Mouse (Mus musculus) lung, embryonic 15.5 days (tissue): ENCODE measurements around the gene Rnls. TPM values are rescaled to one million over a fixed set of nuclear protein-coding genes. Genes with fewer than 3 reads are reported as not detected.

Source experiments
- ATAC-seq: fragments of 200-750 bp; cut with Nextera tagmentation; 2 replicates; pipeline ENCODE4 v1.8.0; 2017; ENCODE audit warnings: moderate number of reproducible peaks, borderline replicate concordance; ENCODE audit not compliant: low FRiP score, low TSS enrichment; ENCODE audit errors: extremely low read depth
- H3K27ac ChIP-seq: fragments of 300-500 bp; sonication (generic); 2 replicates; pipeline ENCODE4 v1.5.1; 2015; ENCODE audit warnings: moderate library complexity, mild to moderate bottlenecking, inconsistent platforms
- H3K27me3 ChIP-seq: fragments of 300-500 bp; sonication (generic); 2 replicates; pipeline ENCODE4 v1.6.1; 2015; ENCODE audit warnings: inconsistent platforms
- H3K36me3 ChIP-seq: fragments of 300-500 bp; sonication (generic); 2 replicates; pipeline ENCODE4 v1.6.1; 2015; ENCODE audit warnings: inconsistent platforms
- H3K4me1 ChIP-seq: fragments of 300-500 bp; sonication (generic); 2 replicates; pipeline ENCODE4 v1.6.1; 2015; ENCODE audit warnings: inconsistent platforms
- H3K4me2 ChIP-seq: fragments of 300-500 bp; sonication (generic); 2 replicates; pipeline ENCODE4 v1.6.1; 2015; ENCODE audit warnings: inconsistent platforms, mild to moderate bottlenecking, moderate library complexity
- H3K4me3 ChIP-seq: fragments of 300-500 bp; sonication (generic); 2 replicates; pipeline ENCODE4 v1.5.1; 2015; ENCODE audit warnings: mild to moderate bottlenecking, inconsistent platforms
- H3K9ac ChIP-seq: fragments of 300-500 bp; sonication (generic); 2 replicates; pipeline ENCODE4 v1.6.1; 2015; ENCODE audit warnings: inconsistent platforms
- H3K9me3 ChIP-seq: fragments of 300-500 bp; sonication (generic); 2 replicates; pipeline ENCODE4 v1.6.1; 2016; ENCODE audit warnings: inconsistent platforms
- WGBS: fragments of 180-500 bp; shearing (Covaris S2); methylation state at CpG from one replicate; pipeline ENCODE4 v1.1.7; 2015; 5-methylcytosine and 5-hydroxymethylcytosine counted together
- polyA plus RNA-seq: library from polyadenylated mRNA; unstranded; fragments of >200 nt; fragmentation: Nextera tagmentation; extraction: Ambion mirVana; gene quantifications from 2 replicates; pipeline ENCODE4 v1.2.1, GENCODE M21; 2015

Rnls gene
- polyA plus RNA-seq, 1 experiment from 2014 or later, result 6.5 TPM

DNA sequence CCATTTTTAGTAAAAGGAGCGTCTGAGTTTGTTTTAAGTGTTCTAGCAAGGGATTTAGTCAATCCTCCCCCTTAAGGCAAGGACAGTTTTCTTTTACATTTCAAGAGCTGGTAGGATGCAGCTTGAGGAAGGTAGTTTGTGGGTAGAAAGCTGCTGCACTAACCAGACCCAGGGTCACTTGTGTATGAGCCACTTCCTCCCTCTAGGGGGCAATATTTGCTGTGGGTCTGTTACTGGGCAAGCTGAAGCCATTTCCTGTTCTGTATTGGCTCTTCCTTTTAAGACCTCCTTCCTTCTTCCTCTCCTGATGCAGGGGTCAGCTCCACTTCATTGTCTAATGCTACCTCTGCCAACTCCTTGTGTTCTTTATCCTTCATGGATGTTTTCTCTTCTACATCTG, 273.2 kb downstream of the Rnls start:
- ATAC-seq, result no peak
- Histone ChIP-seq H3K4me1 (0 out of 2 replicates have a peak, but pooled peaks cover 2% of the 10 kb centered on the region), H3K4me3 (no peak overlapping the region), H3K27ac (no peak overlapping the region), H3K36me3 (no peaks in the 10 kb centered on the region), H3K27me3 (no peaks in the 10 kb centered on the region), H3K9ac (no peak overlapping the region), H3K9me3 (no peaks in the 10 kb centered on the region), H3K4me2 (no peak overlapping the region)
- WGBS, result 83% methylated on average over 1 of the region's 1 CpGs

- H3K9me3 ChIP-seq, result no peaks in the 10 kb centered on the region
- H3K4me3 ChIP-seq, result no peak overlapping the region
- no peak for ATAC-seq
- 76% methylated on average over 8 of the region's 8 CpGs for WGBS
- H3K36me3 ChIP-seq, result no peaks in the 10 kb centered on the region
- H3K9ac ChIP-seq, result no peak overlapping the region
- no peak overlapping the region for H3K4me2 ChIP-seq
- no peak overlapping the region for H3K27ac ChIP-seq
- no peaks in the 10 kb centered on the region for H3K27me3 ChIP-seq
- 0 out of 2 replicates have a peak, but pooled peaks cover 6% of the 10 kb centered on the region for H3K4me1 ChIP-seq
These were observed 277.3 kb downstream of the Rnls start for GRCm38 (mm10) chr19:33114631-33115295.

- no peaks in the 10 kb centered on the region for H3K9me3 ChIP-seq
- H3K4me3 ChIP-seq, result no peak overlapping the region
- H3K4me1 ChIP-seq, result 0 out of 2 replicates have a peak, but pooled peaks cover 6% of the 10 kb centered on the region
- H3K36me3 ChIP-seq, result no peaks in the 10 kb centered on the region
- no peaks in the 10 kb centered on the region for H3K27me3 ChIP-seq
- H3K4me2 ChIP-seq, result no peak overlapping the region
- ATAC-seq, result 0 out of 2 replicates have a peak, but pooled peaks have one; percentile 32
- 45% methylated on average over 7 of the region's 7 CpGs for WGBS
- no peak overlapping the region for H3K9ac ChIP-seq
- H3K27ac ChIP-seq, result peak overlapping the region; percentile 66
These were observed 278.3 kb downstream of the Rnls start for GRCm38 (mm10) chr19:33113746-33114145.

- peak; percentile 2; the same call in 1 of the 2 replicates for ATAC-seq
- H3K36me3 ChIP-seq, result no peaks in the 10 kb centered on the region
- peak overlapping the region; percentile 72 for H3K27ac ChIP-seq
These were observed 281.7 kb downstream of the Rnls start for GRCm38 (mm10) chr19:33110404-33110803.

DNA sequence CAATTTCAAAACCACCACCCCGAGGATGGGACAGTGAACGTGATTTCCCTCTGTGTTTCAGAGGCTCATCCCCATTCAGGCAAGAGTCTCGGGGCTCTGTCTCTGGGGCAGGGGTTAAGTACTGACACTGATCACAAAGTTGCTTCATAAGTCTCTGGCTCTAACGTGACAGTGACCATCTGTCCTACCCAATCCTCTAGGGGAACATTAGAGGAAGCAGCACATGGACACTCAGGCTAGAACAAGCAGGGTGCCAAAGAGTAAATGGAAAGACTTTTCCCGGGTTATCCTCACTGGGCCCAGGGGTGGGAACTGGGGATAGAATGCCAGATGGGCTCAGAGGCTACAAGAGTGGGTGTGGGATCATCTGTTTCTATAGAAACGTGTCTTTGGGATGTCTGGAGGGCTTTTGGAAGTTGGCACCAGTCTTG, 282.1 kb downstream of the Rnls start:
- peak; percentile 86 for ATAC-seq
- H3K27ac ChIP-seq, result peak overlapping the region; percentile 72
- H3K4me3 ChIP-seq, result no peak overlapping the region
- 0 out of 2 replicates have a peak, but pooled peaks cover 6% of the 10 kb centered on the region for H3K4me1 ChIP-seq
- no peak overlapping the region for H3K4me2 ChIP-seq
- H3K36me3 ChIP-seq, result no peaks in the 10 kb centered on the region
- no peaks in the 10 kb centered on the region for H3K9me3 ChIP-seq
- WGBS, result 41% methylated on average over 6 of the region's 6 CpGs
- H3K27me3 ChIP-seq, result no peaks in the 10 kb centered on the region
- H3K9ac ChIP-seq, result no peak overlapping the region

More at GRCm38 (mm10) chr19:33110404-33110803, 281.7 kb downstream of the Rnls start:
- no peak overlapping the region for H3K9ac ChIP-seq
- H3K4me3 ChIP-seq, result no peak overlapping the region
- H3K27me3 ChIP-seq, result no peaks in the 10 kb centered on the region
- H3K4me2 ChIP-seq, result no peak overlapping the region
- WGBS, result 69% methylated on average over 9 of the region's 9 CpGs
- H3K4me1 ChIP-seq, result 0 out of 2 replicates have a peak, but pooled peaks cover 6% of the 10 kb centered on the region
- H3K9me3 ChIP-seq, result no peaks in the 10 kb centered on the region

DNA sequence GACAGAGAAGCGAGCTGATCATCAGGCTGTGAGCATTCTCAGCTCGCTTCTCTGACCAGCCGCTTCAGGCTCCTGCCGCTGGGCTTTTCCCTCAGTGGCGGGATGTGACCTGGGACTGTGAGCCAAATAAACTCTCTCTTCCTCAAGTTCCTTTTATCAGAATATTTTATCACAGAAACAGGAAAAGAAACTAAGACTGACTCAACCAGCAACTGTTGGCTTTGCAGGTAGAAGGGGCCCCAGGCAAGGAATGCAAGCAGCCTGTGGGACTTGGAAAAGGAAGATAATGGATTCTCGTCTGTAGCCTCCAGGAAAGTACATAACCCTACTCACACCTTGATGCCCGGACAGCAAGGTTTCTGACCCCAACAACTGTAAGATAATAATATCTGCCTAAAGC, 283.0 kb downstream of the Rnls start:
- peak overlapping the region; percentile 59 for H3K27ac ChIP-seq
- no peaks in the 10 kb centered on the region for H3K36me3 ChIP-seq
- H3K9me3 ChIP-seq, result no peaks in the 10 kb centered on the region
- H3K9ac ChIP-seq, result no peak overlapping the region
- no peak overlapping the region for H3K4me2 ChIP-seq
- H3K4me3 ChIP-seq, result no peak overlapping the region
- no peaks in the 10 kb centered on the region for H3K27me3 ChIP-seq
- 0 out of 2 replicates have a peak, but pooled peaks cover 6% of the 10 kb centered on the region for H3K4me1 ChIP-seq
- ATAC-seq, result no peak
- WGBS, result 61% methylated on average over 7 of the region's 7 CpGs

DNA sequence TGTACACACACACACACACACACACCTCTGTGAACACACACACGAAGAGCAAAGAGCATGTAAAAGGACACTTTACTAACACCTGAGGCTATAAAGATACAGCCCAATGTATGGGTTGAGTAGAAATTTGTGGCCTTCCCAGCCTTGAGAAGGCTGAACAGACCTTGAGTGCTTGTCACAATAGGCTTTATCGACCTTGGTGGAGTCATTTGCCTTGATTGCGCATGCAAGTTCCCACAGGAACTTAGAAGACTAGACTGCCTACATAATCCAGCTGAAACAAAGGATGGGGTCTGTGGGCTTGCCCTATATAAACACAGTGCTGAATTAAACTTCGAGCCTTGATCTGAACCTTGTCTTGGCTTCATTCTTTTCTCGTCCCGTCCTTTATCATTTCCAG, 288.2 kb downstream of the Rnls start:
- H3K4me3 ChIP-seq, result no peak overlapping the region
- H3K9ac ChIP-seq, result no peak overlapping the region
- H3K36me3 ChIP-seq, result no peaks in the 10 kb centered on the region
- no peaks in the 10 kb centered on the region for H3K9me3 ChIP-seq
- H3K27me3 ChIP-seq, result no peaks in the 10 kb centered on the region
- H3K4me2 ChIP-seq, result no peak overlapping the region
- no peak overlapping the region for H3K27ac ChIP-seq
- 94% methylated on average over 6 of the region's 6 CpGs for WGBS
- peaks cover 16% of the 10 kb centered on the region for H3K4me1 ChIP-seq
- ATAC-seq, result no peak

DNA sequence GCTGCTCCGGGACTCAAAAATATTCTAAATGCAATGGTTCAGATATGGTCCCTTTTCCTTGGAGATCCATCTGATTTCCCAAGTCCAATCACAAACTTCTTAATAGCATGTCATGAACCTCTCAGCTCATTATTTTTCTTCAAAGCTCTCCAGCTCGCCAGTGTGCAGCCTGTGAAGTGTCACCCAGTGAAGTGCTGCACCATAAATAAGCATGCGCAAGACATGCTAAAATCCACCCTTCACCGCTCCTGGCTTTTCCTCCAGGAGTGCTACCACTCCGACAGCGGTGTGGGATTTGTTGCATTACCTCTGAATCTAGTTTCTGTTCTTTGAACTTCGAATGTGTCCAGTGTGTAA, 289.3 kb downstream of the Rnls start:
- Histone ChIP-seq H3K9me3 (no peaks in the 10 kb centered on the region), H3K9ac (no peak overlapping the region), H3K4me3 (no peak overlapping the region), H3K4me2 (no peak overlapping the region), H3K27me3 (no peaks in the 10 kb centered on the region), H3K36me3 (no peaks in the 10 kb centered on the region), H3K4me1 (peaks cover 16% of the 10 kb centered on the region), H3K27ac (peak overlapping the region; percentile 31; the same call in 1 of the 2 replicates)
- 48% methylated on average over 7 of the region's 7 CpGs for WGBS
- peak; percentile 72; the same call in 1 of the 2 replicates for ATAC-seq

GRCm38 (mm10) chr19:33102008-33102782, 289.9 kb downstream of the Rnls start:
- Histone ChIP-seq H3K4me1 (peaks cover 16% of the 10 kb centered on the region), H3K27ac (peak overlapping the region; percentile 31)

DNA sequence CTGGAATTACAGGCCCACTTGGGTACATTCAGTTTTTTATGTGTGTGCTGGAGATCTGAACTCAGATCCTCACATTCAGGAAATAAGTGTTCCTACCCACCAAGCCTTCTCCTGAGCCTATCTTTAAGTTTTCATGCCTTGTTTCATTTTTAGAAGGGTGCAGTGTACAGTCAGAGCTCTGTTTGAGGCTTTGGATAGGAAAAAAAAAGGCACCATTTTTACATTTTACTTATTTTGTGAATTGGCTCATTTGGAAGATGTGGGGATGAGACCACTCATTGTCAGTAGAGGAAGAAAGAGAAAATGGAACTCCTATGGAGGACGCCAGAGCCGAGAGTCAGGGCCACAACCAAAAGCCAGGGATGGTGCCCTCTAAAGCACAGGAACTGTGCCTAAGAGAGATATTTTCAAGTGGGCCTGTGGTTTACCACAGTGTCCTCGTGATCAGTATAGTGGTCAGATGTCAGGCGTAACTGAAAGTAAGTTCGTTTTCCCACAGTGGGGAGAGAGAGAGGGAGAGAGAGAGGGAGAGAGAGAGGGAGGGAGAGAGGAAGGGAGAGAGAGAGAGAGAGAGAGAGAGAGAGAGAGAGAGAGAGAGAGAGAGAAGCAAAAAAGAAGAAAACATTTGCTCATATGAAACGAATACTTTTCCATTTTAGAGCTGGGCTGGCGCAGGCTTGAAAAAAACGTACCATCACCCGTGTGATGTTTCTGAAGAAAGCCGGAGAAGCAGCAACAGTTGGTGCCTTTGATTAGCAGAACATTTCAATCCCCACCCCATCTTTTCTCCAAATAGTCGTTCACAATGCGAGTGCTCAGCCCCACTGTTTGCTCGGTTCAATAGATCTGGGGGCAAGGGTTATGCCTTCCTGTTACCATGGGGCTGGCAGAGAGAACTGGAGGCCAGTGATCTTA, 290.7 kb downstream of the Rnls start:
- no peak overlapping the region for H3K4me2 ChIP-seq
- no peaks in the 10 kb centered on the region for H3K9me3 ChIP-seq
- no peak overlapping the region for H3K4me3 ChIP-seq
- H3K4me1 ChIP-seq, result peaks cover 16% of the 10 kb centered on the region
- H3K9ac ChIP-seq, result no peak overlapping the region
- no peak overlapping the region for H3K27ac ChIP-seq
- H3K27me3 ChIP-seq, result no peaks in the 10 kb centered on the region
- ATAC-seq, result no peak
- H3K36me3 ChIP-seq, result no peaks in the 10 kb centered on the region
- WGBS, result 50% methylated on average over 13 of the region's 13 CpGs

More at GRCm38 (mm10) chr19:33102008-33102782, 289.9 kb downstream of the Rnls start:
- H3K36me3 ChIP-seq, result no peaks in the 10 kb centered on the region
- 54% methylated on average over 7 of the region's 7 CpGs for WGBS
- no peaks in the 10 kb centered on the region for H3K27me3 ChIP-seq
- H3K9ac ChIP-seq, result no peak overlapping the region
- H3K9me3 ChIP-seq, result no peaks in the 10 kb centered on the region
- H3K4me2 ChIP-seq, result no peak overlapping the region
- ATAC-seq, result peak; percentile 17; the same call in 1 of the 2 replicates
- H3K4me3 ChIP-seq, result no peak overlapping the region

GRCm38 (mm10) chr19:33100598-33100997, 291.5 kb downstream of the Rnls start:
- Histone ChIP-seq H3K27ac (no peak overlapping the region), H3K9me3 (no peaks in the 10 kb centered on the region), H3K4me2 (no peak overlapping the region), H3K9ac (no peak overlapping the region), H3K4me1 (peaks cover 16% of the 10 kb centered on the region), H3K36me3 (no peaks in the 10 kb centered on the region), H3K4me3 (no peak overlapping the region), H3K27me3 (no peaks in the 10 kb centered on the region)
- ATAC-seq, result no peak
- WGBS, result 80% methylated on average over 3 of the region's 3 CpGs
